Mouse (Mus musculus): ENCODE measurements around the gene Itch. TPM values are rescaled to one million over a fixed set of nuclear protein-coding genes. Genes with fewer than 3 reads are reported as not detected.

The Itch gene
- polyA plus RNA-seq, 1 experiment: 30.6 TPM

- 89% methylated on average over 8 of the region's 8 CpGs for WGBS
- peak in 1 of 2 experiments; percentile 3 for DNase-seq
- Histone ChIP-seq H3K4me3 (replicated peaks; ENCODE audit: insufficient read depth, low read depth, low read length) (no peak overlapping the region), H3K4me1 (ENCODE audit: control insufficient read depth, insufficient read depth, low read length) (peaks cover 12% of the 10 kb centered on the region), H3K27me3 (ENCODE audit: control insufficient read depth, insufficient read depth, low read length) (no peaks in the 10 kb centered on the region), H3K27ac (ENCODE audit: insufficient read depth, low read length) (no peak overlapping the region)
- TF ChIP-seq POLR2A (IDR thresholded peaks at IDR 0.05; ENCODE audit: borderline replicate concordance, insufficient read depth, low read length) (no peak), CTCF (IDR thresholded peaks at IDR 0.05; ENCODE audit: borderline replicate concordance, insufficient read depth, low read depth, low read length) (no peak)
Measured at GRCm38 (mm10) chr2:155273603-155274002, 140.3 kb downstream of the Itch start.

- WGBS: under 1% methylated on average over 46 of the region's 47 CpGs
- peak within 1 kb of the TSS; percentile 88 for H3K27ac ChIP-seq (ENCODE audit: insufficient read depth, low read length)
- DNase-seq: peak; percentile 98 to 99
- H3K4me1 ChIP-seq (ENCODE audit: control insufficient read depth, insufficient read depth, low read length): peaks cover 12% of the 10 kb centered on the region
- H3K27me3 ChIP-seq (ENCODE audit: control insufficient read depth, insufficient read depth, low read length): no peaks in the 10 kb centered on the region
- TF ChIP-seq POLR2A (IDR thresholded peaks at IDR 0.05; ENCODE audit: borderline replicate concordance, insufficient read depth, low read length): peak; percentile 67
- no peak for TF ChIP-seq CTCF (IDR thresholded peaks at IDR 0.05; ENCODE audit: borderline replicate concordance, insufficient read depth, low read depth, low read length)
- H3K4me3 ChIP-seq (replicated peaks; ENCODE audit: insufficient read depth, low read depth, low read length): peak within 1 kb of the TSS; percentile 80
Measured at GRCm38 (mm10) chr2:155276195-155276594, 142.9 kb downstream of the Itch start, which contains the start of gene Map1lc3a. Gene Map1lc3a (plus strand): TSS chr2:155276297.

Other genes with a start within 250 kb of the Itch start
- gene Eif2s2, start 240.6 kb upstream of the Itch start, polyA plus RNA-seq (2012; rRNA removed): 46.1 and 50.2 TPM in 2 replicates
- 0.03 TPM in 1 of 2 replicates, not detected in the other for gene Gm14226, start 115.2 kb upstream of the Itch start, polyA plus RNA-seq (2012; rRNA removed)
- 40.4 and 41.1 TPM in 2 replicates for gene Ahcy, start 59.0 kb upstream of the Itch start, polyA plus RNA-seq (2012; rRNA removed)
- gene Dynlrb1, start 103.0 kb downstream of the Itch start, polyA plus RNA-seq (2012; rRNA removed): 775 and 836 TPM in 2 replicates
- 407 and 443 TPM in 2 replicates for gene Map1lc3a, start 142.8 kb downstream of the Itch start, polyA plus RNA-seq (2012; rRNA removed)
- gene Pigu, start 223.9 kb downstream of the Itch start, polyA plus RNA-seq (2012; rRNA removed): 38.3 TPM in 2 replicates
- 195 and 211 TPM in 2 replicates for gene Trp53inp2, start 247.6 kb downstream of the Itch start, polyA plus RNA-seq (2012; rRNA removed)

All from cerebellum, adult 2 months (tissue).